Mouse (Mus musculus) kidney, embryonic 16.5 days (tissue): ENCODE measurements at regions not wholly inside any gene's neighbourhood (a gene's known extent, or its start where the extent isn't known, plus 50 kb on each side); places are given as distances from the start of the nearest gene placed in this dataset.

ENCODE experiments used
- ATAC-seq: fragments of 200-750 bp; cut with Nextera tagmentation; 2 replicates; pipeline ENCODE4 v1.8.0; 2017; ENCODE audit warnings: moderate TSS enrichment; ENCODE audit not compliant: low FRiP score, low TSS enrichment
- H3K27ac ChIP-seq: fragments of 300-500 bp; sonication (generic); 2 replicates; pipeline ENCODE4 v1.5.1; 2014; ENCODE audit warnings: low read length
- H3K27me3 ChIP-seq: fragments of 300-500 bp; sonication (generic); 2 replicates; pipeline ENCODE4 v1.6.1; 2014; ENCODE audit warnings: low read length, control low read depth, mixed read lengths; ENCODE audit not compliant: insufficient read depth
- H3K36me3 ChIP-seq: fragments of 300-500 bp; sonication (generic); 2 replicates; pipeline ENCODE4 v1.6.1; 2014; ENCODE audit warnings: low read length, control low read depth, mixed read lengths; ENCODE audit not compliant: insufficient read depth
- H3K4me1 ChIP-seq: fragments of 300-500 bp; sonication (generic); 2 replicates; pipeline ENCODE4 v1.6.1; 2014; ENCODE audit warnings: low read length, control low read depth, mixed read lengths; ENCODE audit not compliant: insufficient read depth
- H3K4me2 ChIP-seq: fragments of 300-500 bp; sonication (generic); replicated peaks from 2 replicates; pipeline ENCODE4 v1.6.1; 2014; ENCODE audit warnings: low read depth, low read length
- H3K4me3 ChIP-seq: fragments of 300-500 bp; sonication (generic); 2 replicates; pipeline ENCODE4 v1.5.1; 2014; ENCODE audit warnings: mild to moderate bottlenecking, low read length
- H3K9ac ChIP-seq: fragments of 300-500 bp; sonication (generic); replicated peaks from 2 replicates; pipeline ENCODE4 v1.6.1; 2014; ENCODE audit warnings: low read length
- H3K9me3 ChIP-seq: fragments of 300-500 bp; sonication (generic); 2 replicates; pipeline ENCODE4 v1.6.1; 2016; ENCODE audit warnings: low read length, control low read depth
- WGBS: fragments of 180-500 bp; shearing (Covaris S2); extraction: QIAGEN DNeasy Blood & Tissue Kit; methylation state at CpG from one replicate; pipeline ENCODE4 v1.1.7; 2014; 5-methylcytosine and 5-hydroxymethylcytosine counted together

DNA sequence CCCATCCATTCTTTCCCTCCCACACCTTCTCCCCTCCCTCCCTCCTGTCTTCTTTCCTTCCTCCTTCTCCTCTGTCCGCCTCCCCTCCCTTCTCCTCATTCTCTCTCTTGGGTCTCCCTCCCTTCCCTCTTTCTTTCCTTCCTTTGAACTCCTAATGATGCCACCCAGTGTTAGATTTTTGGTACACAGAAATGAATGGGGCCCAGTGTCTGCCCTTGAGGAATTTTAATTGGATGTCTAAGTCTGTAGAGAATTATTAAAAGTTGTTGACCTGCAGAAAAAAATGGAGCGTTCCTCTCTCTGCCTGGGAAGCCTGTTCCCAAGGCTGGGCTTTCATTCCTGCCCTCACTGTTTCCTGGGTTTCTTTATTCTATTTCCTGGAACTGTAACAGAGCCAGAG, 434.0 kb upstream of the Fam160b2 start:
- no peak overlapping the region for H3K27ac ChIP-seq
- 37% methylated on average over 2 of the region's 2 CpGs for WGBS
- no peaks in the 10 kb centered on the region for H3K4me1 ChIP-seq
- no peaks in the 10 kb centered on the region for H3K9me3 ChIP-seq
- no peaks in the 10 kb centered on the region for H3K36me3 ChIP-seq
- no peak overlapping the region for H3K4me2 ChIP-seq
- H3K4me3 ChIP-seq: no peak overlapping the region
- no peak for ATAC-seq
- H3K27me3 ChIP-seq: no peaks in the 10 kb centered on the region
- no peak overlapping the region for H3K9ac ChIP-seq

DNA sequence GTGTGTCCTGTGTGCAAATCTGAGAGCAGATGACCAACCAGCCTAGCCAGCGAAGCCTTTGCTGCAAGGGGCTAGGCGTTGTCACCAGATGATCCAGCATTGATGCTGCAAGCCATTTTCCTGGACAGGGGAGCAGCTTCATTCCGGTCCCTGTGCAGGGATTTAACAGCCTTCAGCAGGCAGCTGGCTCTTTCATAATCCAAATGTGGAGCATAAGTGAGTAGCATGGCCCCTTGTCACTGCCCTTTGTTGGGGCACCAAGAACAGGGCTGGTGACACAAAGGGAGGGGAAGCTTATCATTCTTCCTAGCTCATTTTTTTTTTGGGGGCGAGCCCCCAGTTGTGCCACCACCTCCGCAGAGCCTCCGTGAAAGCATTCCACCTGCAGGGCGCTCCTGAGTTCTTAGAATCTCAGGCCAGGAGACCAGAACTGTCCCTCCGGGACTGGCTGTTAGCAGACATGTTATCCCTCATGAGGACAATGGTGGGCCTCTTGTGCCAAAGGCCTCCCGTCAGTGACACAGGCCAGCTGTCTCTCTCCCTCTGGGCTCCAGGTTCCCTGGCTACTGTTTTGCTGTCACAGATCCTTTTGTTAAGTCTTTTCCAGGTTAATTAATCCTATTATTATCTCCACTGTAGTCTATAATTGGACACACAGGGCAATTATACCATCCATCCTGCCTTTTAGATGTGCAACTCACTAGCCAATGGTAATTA, 430.7 kb upstream of the Fam160b2 start:
- Histone ChIP-seq H3K9me3 (no peaks in the 10 kb centered on the region), H3K36me3 (no peaks in the 10 kb centered on the region), H3K9ac (no peak overlapping the region), H3K4me3 (no peak overlapping the region), H3K4me2 (no peak overlapping the region), H3K4me1 (no peaks in the 10 kb centered on the region), H3K27me3 (no peaks in the 10 kb centered on the region), H3K27ac (no peak overlapping the region)
- 80% methylated on average over 9 of the region's 9 CpGs for WGBS
- ATAC-seq: no peak
